Mouse (Mus musculus) left cerebral cortex, adult 11 months (tissue): ENCODE data around the gene Zfp811.

Experiments
- DNase-seq: peaks from one replicate; pipeline ENCODE4 v3.0.0; 2022; ENCODE audit warnings: low spot score

Gene Zfp811

GRCm38 (mm10) chr17:32753634-32754033 is 56.1 kb downstream of the Zfp811 start:
- no peak for DNase-seq

DNA sequence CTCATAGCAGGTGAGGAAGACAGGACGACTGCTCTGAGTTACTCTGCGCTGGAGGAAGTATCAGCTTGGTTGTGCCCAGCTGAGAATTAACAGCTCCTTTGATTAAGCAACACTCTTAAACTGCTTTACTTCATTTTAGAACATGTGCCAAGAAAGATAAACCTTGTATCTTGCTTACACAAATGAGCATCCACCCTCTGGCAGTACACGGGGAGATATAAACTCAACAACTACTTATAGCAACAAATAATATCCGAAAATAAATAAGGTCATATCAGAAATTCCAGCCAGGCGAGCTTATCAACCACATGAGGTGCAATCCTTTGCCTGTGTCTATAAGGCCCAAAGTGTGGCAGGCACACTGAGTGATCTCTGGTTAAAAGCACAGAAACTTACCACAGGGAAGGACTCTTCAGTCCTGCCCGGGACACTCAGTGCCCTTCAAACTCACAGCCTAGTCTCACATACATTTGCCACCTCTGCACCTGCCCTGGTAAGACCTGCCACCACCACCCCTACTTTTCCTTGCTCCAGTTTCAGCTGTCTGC is 56.8 kb downstream of the Zfp811 start:
- DNase-seq: no peak

DNA sequence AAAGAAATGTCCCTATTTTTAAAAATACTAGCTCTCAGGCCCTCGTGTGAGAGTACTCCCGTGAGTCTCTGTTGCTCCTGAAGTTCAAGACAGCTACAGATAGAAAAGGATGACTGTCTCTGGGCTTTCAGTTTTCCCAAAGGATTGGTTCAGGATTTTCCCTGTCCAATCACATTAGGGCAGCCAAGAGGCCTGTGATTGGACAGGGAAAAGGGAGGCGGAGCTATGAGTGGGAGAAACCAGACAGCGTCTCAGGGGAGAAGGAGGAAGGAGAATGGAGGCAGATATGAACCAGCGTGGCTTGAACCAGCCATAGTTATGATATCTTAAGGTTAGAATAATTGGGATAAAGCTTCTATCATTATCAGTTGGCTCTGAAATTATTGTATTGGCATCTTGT is 59.1 kb downstream of the Zfp811 start:
- no peak for DNase-seq
